Mouse (Mus musculus) megakaryocyte, embryonic 14.5 days (primary cell): Measurements from ENCODE around the gene Agap1. TPM values are rescaled to one million over a fixed set of nuclear protein-coding genes. Genes with fewer than 3 reads are reported as not detected.

Experiments used
- H3K27me3 ChIP-seq: replicated peaks from 2 replicates; pipeline ENCODE3; 2012; ENCODE audit warnings: inconsistent platforms
- H3K36me3 ChIP-seq: replicated peaks from 2 replicates; pipeline ENCODE3; 2012; ENCODE audit warnings: low read length, inconsistent platforms, mixed read lengths
- H3K4me1 ChIP-seq: 2 replicates; pipeline ENCODE4 v1.6.1; 2012; ENCODE audit warnings: inconsistent platforms
- H3K4me3 ChIP-seq: replicated peaks from 2 replicates; pipeline ENCODE3; 2012; ENCODE audit warnings: moderate library complexity, mild to moderate bottlenecking, inconsistent platforms
- H3K9me3 ChIP-seq: 2 replicates; pipeline ENCODE4 v1.6.1; 2012; ENCODE audit warnings: inconsistent platforms
- FLI1 ChIP-seq: IDR thresholded peaks from 2 replicates; pipeline ENCODE4 v1.6.1; 2012; ENCODE audit warnings: low read length, inconsistent platforms, mixed read lengths
- GATA1 ChIP-seq: IDR thresholded peaks from 3 replicates; pipeline ENCODE4 v1.6.1; 2012; ENCODE audit warnings: mixed read lengths, low read length, inconsistent platforms, borderline replicate concordance
- polyA plus RNA-seq: library from polyadenylated mRNA; stranded (reverse); fragments of >175 nt; gene quantifications from 2 replicates; pipeline ENCODE4 v1.2.3, GENCODE M21; 2012; ENCODE audit warnings: low replicate concordance; ENCODE audit not compliant: insufficient read depth

The Agap1 gene
- polyA plus RNA-seq, 1 experiment: 3.4 TPM

- H3K4me3 ChIP-seq: no peak overlapping the region
- H3K36me3 ChIP-seq: no peaks in the 10 kb centered on the region
- H3K9me3 ChIP-seq: no peaks in the 10 kb centered on the region
- H3K27me3 ChIP-seq: peaks cover 9% of the 10 kb centered on the region
- no peak for TF ChIP-seq GATA1
- TF ChIP-seq FLI1: no peak
- peaks cover 12% of the 10 kb centered on the region for H3K4me1 ChIP-seq
Observed at GRCm38 (mm10) chr1:89801506-89801905, 346.9 kb downstream of the Agap1 start.

- no peaks in the 10 kb centered on the region for H3K36me3 ChIP-seq
- H3K9me3 ChIP-seq: no peaks in the 10 kb centered on the region
- TF ChIP-seq FLI1: no peak
- H3K4me1 ChIP-seq: peaks cover 12% of the 10 kb centered on the region
- peaks cover 11% of the 10 kb centered on the region for H3K27me3 ChIP-seq
- no peak overlapping the region for H3K4me3 ChIP-seq
Observed at GRCm38 (mm10) chr1:89804981-89805380, 350.4 kb downstream of the Agap1 start.

- Histone ChIP-seq H3K9me3 (no peaks in the 10 kb centered on the region), H3K36me3 (no peaks in the 10 kb centered on the region), H3K27me3 (peaks cover 27% of the 10 kb centered on the region), H3K4me3 (no peak overlapping the region), H3K4me1 (no peaks in the 10 kb centered on the region)
- TF ChIP-seq GATA1 (no peak), FLI1 (no peak)
Observed at GRCm38 (mm10) chr1:89812816-89813215, 358.2 kb downstream of the Agap1 start.

- Histone ChIP-seq H3K9me3 (no peaks in the 10 kb centered on the region), H3K27me3 (peaks cover 25% of the 10 kb centered on the region)
- no peak for TF ChIP-seq GATA1
- TF ChIP-seq FLI1: no peak
Observed at GRCm38 (mm10) chr1:89816487-89817206, 362.0 kb downstream of the Agap1 start.

GRCm38 (mm10) chr1:89821822-89822221 is 367.2 kb downstream of the Agap1 start:
- TF ChIP-seq FLI1: no peak
- TF ChIP-seq GATA1: no peak
- H3K36me3 ChIP-seq: no peaks in the 10 kb centered on the region
- H3K9me3 ChIP-seq: no peaks in the 10 kb centered on the region
- H3K27me3 ChIP-seq: peaks cover 7% of the 10 kb centered on the region
- H3K4me1 ChIP-seq: peaks cover 14% of the 10 kb centered on the region
- no peak overlapping the region for H3K4me3 ChIP-seq

More at GRCm38 (mm10) chr1:89816487-89817206, 362.0 kb downstream of the Agap1 start:
- no peaks in the 10 kb centered on the region for H3K4me1 ChIP-seq
- no peaks in the 10 kb centered on the region for H3K36me3 ChIP-seq
- no peak overlapping the region for H3K4me3 ChIP-seq

- Histone ChIP-seq H3K9me3 (no peaks in the 10 kb centered on the region), H3K27me3 (peaks cover 6% of the 10 kb centered on the region), H3K4me1 (peaks cover 19% of the 10 kb centered on the region), H3K4me3 (no peak overlapping the region), H3K36me3 (no peaks in the 10 kb centered on the region)
- TF ChIP-seq GATA1 (no peak), FLI1 (no peak)
Observed at GRCm38 (mm10) chr1:89822431-89822830, 367.8 kb downstream of the Agap1 start.

GRCm38 (mm10) chr1:89823036-89823435 is 368.4 kb downstream of the Agap1 start:
- H3K4me3 ChIP-seq: no peak overlapping the region
- no peaks in the 10 kb centered on the region for H3K36me3 ChIP-seq
- peaks cover 21% of the 10 kb centered on the region for H3K4me1 ChIP-seq
- no peaks in the 10 kb centered on the region for H3K9me3 ChIP-seq
- TF ChIP-seq FLI1 (no peak), GATA1 (no peak)
- peaks cover 7% of the 10 kb centered on the region for H3K27me3 ChIP-seq

- TF ChIP-seq GATA1 (no peak), FLI1 (no peak)
- Histone ChIP-seq H3K27me3 (peaks cover 11% of the 10 kb centered on the region), H3K36me3 (no peaks in the 10 kb centered on the region), H3K9me3 (no peaks in the 10 kb centered on the region), H3K4me1 (peaks cover 21% of the 10 kb centered on the region), H3K4me3 (no peak overlapping the region)
Observed at GRCm38 (mm10) chr1:89827051-89827450, 372.4 kb downstream of the Agap1 start.

GRCm38 (mm10) chr1:89831095-89831494 is 376.5 kb downstream of the Agap1 start:
- Histone ChIP-seq H3K27me3 (peaks cover 21% of the 10 kb centered on the region), H3K4me1 (peaks cover 9% of the 10 kb centered on the region; the same call in 1 of the 2 replicates), H3K36me3 (no peaks in the 10 kb centered on the region), H3K9me3 (no peaks in the 10 kb centered on the region), H3K4me3 (no peak overlapping the region)
- TF ChIP-seq FLI1 (no peak), GATA1 (no peak)

GRCm38 (mm10) chr1:89844064-89844463 is 389.5 kb downstream of the Agap1 start:
- Histone ChIP-seq H3K27me3 (peaks cover 3% of the 10 kb centered on the region), H3K4me3 (no peak overlapping the region), H3K36me3 (peaks cover 6% of the 10 kb centered on the region), H3K9me3 (peaks cover 9% of the 10 kb centered on the region), H3K4me1 (peaks cover 29% of the 10 kb centered on the region)
- TF ChIP-seq GATA1 (no peak), FLI1 (no peak)
